Mouse (Mus musculus) midbrain, postnatal 0 days (tissue): ENCODE results near the gene Nphp4. TPM values are rescaled to one million over a fixed set of nuclear protein-coding genes. Genes with fewer than 3 reads are reported as not detected.

Source experiments
- ATAC-seq: fragments of 200-750 bp; cut with Nextera tagmentation; 2 replicates; pipeline ENCODE4 v1.8.0; 2017; ENCODE audit warnings: moderate number of reproducible peaks, mild to moderate bottlenecking, moderate TSS enrichment, moderate library complexity; ENCODE audit not compliant: low FRiP score
- DNase-seq: peaks from one replicate; pipeline ENCODE4 v3.0.0-alpha.2; 2015; ENCODE audit warnings: low spot score
- H3K27ac ChIP-seq: fragments of 300-500 bp; sonication (generic); 2 replicates; pipeline ENCODE4 v1.5.1; 2014; ENCODE audit warnings: low read depth, mild to moderate bottlenecking, low read length, mixed read lengths
- H3K27me3 ChIP-seq: fragments of 300-500 bp; sonication (generic); 2 replicates; pipeline ENCODE4 v1.6.1; 2014; ENCODE audit warnings: low read length, control low read depth, mixed read lengths; ENCODE audit not compliant: insufficient read depth
- H3K36me3 ChIP-seq: fragments of 300-500 bp; sonication (generic); 2 replicates; pipeline ENCODE4 v1.6.1; 2014; ENCODE audit warnings: low read length, control low read depth, mixed read lengths; ENCODE audit not compliant: insufficient read depth
- H3K4me1 ChIP-seq: fragments of 300-500 bp; sonication (generic); 2 replicates; pipeline ENCODE4 v1.6.1; 2014; ENCODE audit warnings: mild to moderate bottlenecking, control low read depth, antibody characterized with exemption, low read length, mixed read lengths; ENCODE audit not compliant: insufficient read depth
- H3K4me2 ChIP-seq: fragments of 300-500 bp; sonication (generic); 2 replicates; pipeline ENCODE4 v1.6.1; 2014; ENCODE audit warnings: low read depth, mild to moderate bottlenecking, low read length, mixed read lengths; ENCODE audit not compliant: poor library complexity, severe bottlenecking
- H3K4me3 ChIP-seq: fragments of 300-500 bp; sonication (generic); 2 replicates; pipeline ENCODE4 v1.5.1; 2014; ENCODE audit warnings: low read depth, mild to moderate bottlenecking, low read length, moderate library complexity
- H3K9ac ChIP-seq: fragments of 300-500 bp; sonication (generic); replicated peaks from 2 replicates; pipeline ENCODE4 v1.6.1; 2014; ENCODE audit warnings: mild to moderate bottlenecking, low read length, moderate library complexity, mixed read lengths; ENCODE audit not compliant: poor library complexity, severe bottlenecking
- H3K9me3 ChIP-seq: fragments of 300-500 bp; sonication (generic); 2 replicates; pipeline ENCODE4 v1.6.1; 2016; ENCODE audit warnings: low read length, control low read depth
- CTCF ChIP-seq: IDR thresholded peaks from 2 replicates; pipeline ENCODE4 v1.5.1; 2016; ENCODE audit warnings: antibody characterized with exemption, mild to moderate bottlenecking
- WGBS: fragments of 180-500 bp; shearing (Covaris S2); extraction: QIAGEN DNeasy Blood & Tissue Kit; methylation state at CpG from one replicate; pipeline ENCODE4 v1.1.7; 2014; 5-methylcytosine and 5-hydroxymethylcytosine counted together
- polyA plus RNA-seq: library from polyadenylated mRNA; unstranded; fragments of >200 nt; fragmentation: Nextera tagmentation; extraction: Ambion mirVana; gene quantifications from 2 replicates; pipeline ENCODE4 v1.2.1, GENCODE M21; 2015
- total RNA-seq: library from RNA; depleted of rRNA; stranded (reverse); fragments of >200 nt; gene quantifications from 2 replicates; pipeline ENCODE4 v1.2.3, GENCODE M21; 2014

Gene Nphp4
- total and polyA plus RNA-seq, 2 experiments from 2014 or later = 4.8 to 12.1 TPM

DNA sequence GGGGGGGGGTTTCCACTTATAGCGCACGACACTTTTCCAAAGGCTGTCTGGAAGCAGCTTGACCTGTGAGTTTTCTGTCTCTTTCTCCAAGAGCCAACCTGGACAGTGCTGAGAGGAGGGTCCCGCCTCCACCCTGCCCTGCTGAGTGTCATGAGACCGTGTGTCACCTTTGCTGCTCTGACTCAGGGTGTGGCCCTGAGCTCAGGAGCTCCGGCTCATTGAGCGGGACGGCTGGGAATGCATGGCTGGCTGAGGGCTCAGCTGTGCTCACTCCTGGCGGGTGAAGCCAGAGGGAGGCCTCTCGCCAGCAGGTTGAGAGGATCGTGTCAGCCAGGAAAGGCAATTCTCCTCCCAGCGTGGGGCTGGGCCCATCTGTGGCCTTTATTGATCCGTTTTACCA is 97.8 kb downstream of the Nphp4 start:
- Histone ChIP-seq H3K4me1 (peaks cover 1% of the 10 kb centered on the region; the same call in 1 of the 2 replicates), H3K4me2 (no peak overlapping the region), H3K27me3 (no peaks in the 10 kb centered on the region), H3K4me3 (no peak overlapping the region), H3K27ac (no peak overlapping the region), H3K9me3 (no peaks in the 10 kb centered on the region), H3K36me3 (no peaks in the 10 kb centered on the region), H3K9ac (no peak overlapping the region)
- TF ChIP-seq CTCF = no peak
- no peak for DNase-seq
- WGBS = 60% methylated on average over 12 of the region's 12 CpGs
- ATAC-seq = no peak

DNA sequence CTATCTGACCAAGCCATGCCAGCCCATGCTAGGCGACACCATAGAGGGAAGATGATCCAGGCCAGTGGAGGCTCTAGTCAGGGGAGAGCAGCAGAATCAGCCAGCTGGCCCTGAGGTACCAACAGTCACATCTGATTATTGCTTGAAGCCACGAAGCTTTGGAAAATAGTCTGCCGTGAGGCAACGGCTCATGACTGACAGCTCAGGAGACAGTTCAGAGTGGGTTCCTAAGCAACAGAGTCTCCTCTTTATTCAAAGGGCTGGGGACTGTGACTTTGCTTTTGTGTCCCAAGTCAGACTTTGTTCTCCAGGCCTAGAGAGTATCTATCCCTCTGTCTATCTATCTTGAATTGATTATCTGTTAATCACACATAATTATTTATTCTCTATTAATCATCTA is 100.3 kb downstream of the Nphp4 start:
- Histone ChIP-seq H3K4me1 (no peaks in the 10 kb centered on the region), H3K4me3 (no peak overlapping the region), H3K27ac (no peak overlapping the region), H3K9me3 (no peaks in the 10 kb centered on the region), H3K4me2 (no peak overlapping the region), H3K9ac (no peak overlapping the region), H3K27me3 (no peaks in the 10 kb centered on the region), H3K36me3 (no peaks in the 10 kb centered on the region)
- 24% methylated on average over 4 of the region's 4 CpGs for WGBS
- no peak for ATAC-seq
- no peak for DNase-seq
- TF ChIP-seq CTCF = no peak

DNA sequence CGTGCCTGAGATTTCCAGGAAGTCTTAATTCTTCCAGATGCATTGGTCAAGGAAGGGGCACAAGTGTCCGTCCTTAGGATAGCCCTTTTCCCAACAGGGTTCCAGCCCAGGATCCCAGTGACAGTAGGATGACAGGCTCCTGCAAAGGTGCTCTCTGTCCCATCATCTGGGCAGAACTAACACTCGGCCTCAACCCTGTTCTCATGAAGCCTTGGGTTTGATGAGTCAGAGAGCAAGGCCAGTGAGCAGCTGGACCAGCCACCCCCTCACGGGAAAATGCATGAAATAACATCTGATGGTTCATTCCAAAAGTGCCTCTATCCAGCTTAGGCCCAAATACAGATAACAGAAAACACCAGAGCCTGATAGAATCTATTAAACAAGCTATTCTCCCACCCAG is 103.5 kb downstream of the Nphp4 start:
- ATAC-seq (no peak), DNase-seq (no peak)
- no peak overlapping the region for H3K4me3 ChIP-seq
- H3K27ac ChIP-seq = no peak overlapping the region
- no peak for TF ChIP-seq CTCF
- H3K4me1 ChIP-seq = no peaks in the 10 kb centered on the region
- no peak overlapping the region for H3K9ac ChIP-seq
- H3K9me3 ChIP-seq = no peaks in the 10 kb centered on the region
- 85% methylated on average over 4 of the region's 4 CpGs for WGBS
- H3K4me2 ChIP-seq = no peak overlapping the region
- no peaks in the 10 kb centered on the region for H3K36me3 ChIP-seq
- no peaks in the 10 kb centered on the region for H3K27me3 ChIP-seq

DNA sequence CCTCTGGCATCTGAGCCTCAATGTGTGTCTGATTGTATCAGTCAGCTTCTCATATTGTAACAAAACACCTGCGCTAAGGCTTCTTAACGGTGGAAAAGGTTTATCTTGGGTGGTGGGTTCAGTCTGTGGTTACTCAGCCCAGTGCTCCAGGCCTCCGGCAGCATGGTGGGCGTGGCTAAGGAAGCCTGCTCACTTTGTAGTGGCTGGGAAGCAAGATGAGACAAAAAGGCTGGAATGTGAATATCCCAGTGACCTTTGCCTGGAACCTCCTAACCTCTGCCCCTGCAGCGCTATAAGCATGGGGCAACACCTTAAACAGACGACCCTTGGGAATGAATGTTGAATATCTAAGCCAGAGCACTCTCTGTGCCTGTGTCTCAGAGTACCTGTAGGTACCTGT is 105.7 kb downstream of the Nphp4 start:
- no peaks in the 10 kb centered on the region for H3K9me3 ChIP-seq
- WGBS = 36% methylated on average over 6 of the region's 6 CpGs
- H3K27ac ChIP-seq = no peak overlapping the region
- no peaks in the 10 kb centered on the region for H3K27me3 ChIP-seq
- no peak overlapping the region for H3K9ac ChIP-seq
- DNase-seq (no peak), ATAC-seq (no peak)
- H3K36me3 ChIP-seq = no peaks in the 10 kb centered on the region
- no peak overlapping the region for H3K4me3 ChIP-seq
- no peak overlapping the region for H3K4me2 ChIP-seq
- no peaks in the 10 kb centered on the region; the same call in 1 of the 2 replicates for H3K4me1 ChIP-seq
- no peak for TF ChIP-seq CTCF

DNA sequence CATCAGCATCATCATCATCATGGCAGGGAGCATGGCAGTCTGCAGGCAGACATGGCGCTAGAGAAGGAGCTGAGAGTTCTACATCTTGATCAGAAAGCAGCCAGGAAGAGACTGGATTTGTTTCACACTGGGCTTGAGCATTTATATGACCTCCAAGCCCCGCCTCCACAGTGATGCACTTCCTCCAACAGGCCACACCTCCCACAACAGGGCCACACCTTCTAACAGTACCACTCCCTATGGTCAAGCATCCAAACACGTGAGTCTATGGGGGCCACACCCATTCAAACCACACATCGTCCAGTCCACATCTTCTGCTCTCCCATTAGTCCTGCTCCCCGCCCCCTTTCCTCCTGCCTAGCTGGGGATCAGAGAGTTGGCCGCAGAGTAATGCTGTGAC is 107.1 kb downstream of the Nphp4 start:
- WGBS = 64% methylated on average over 6 of the region's 6 CpGs
- no peak overlapping the region for H3K9ac ChIP-seq
- no peak overlapping the region for H3K4me2 ChIP-seq
- no peaks in the 10 kb centered on the region for H3K9me3 ChIP-seq
- TF ChIP-seq CTCF = no peak
- no peaks in the 10 kb centered on the region for H3K27me3 ChIP-seq
- ATAC-seq (no peak), DNase-seq (no peak)
- no peaks in the 10 kb centered on the region for H3K36me3 ChIP-seq
- H3K4me1 ChIP-seq = no peaks in the 10 kb centered on the region; the same call in 1 of the 2 replicates
- no peak overlapping the region for H3K4me3 ChIP-seq
- no peak overlapping the region for H3K27ac ChIP-seq

DNA sequence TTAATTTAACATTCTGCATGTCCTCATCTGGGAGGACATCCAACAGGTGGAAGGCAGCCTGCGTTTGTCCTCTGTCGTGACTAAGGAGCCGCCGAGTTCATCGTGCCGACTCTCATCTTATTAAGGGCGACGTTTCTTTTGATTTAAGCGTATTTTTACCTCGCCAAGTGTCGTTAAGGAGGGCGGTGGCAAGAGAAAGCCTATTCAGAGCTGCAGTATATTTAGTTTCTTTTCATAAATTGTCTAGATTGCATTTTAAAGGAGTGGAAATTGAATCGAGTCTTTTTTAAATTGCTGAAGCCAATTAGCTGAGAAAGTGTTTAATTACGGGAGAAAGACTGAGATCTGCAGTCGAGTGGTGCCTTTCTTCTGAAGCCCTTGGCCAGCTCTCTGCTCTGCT is 109.0 kb downstream of the Nphp4 start:
- WGBS = 58% methylated on average over 15 of the region's 15 CpGs
- H3K9me3 ChIP-seq = no peaks in the 10 kb centered on the region

More for the DNA sequence above, 109.0 kb downstream of the Nphp4 start:
- no peaks in the 10 kb centered on the region; the same call in 1 of the 2 replicates for H3K4me1 ChIP-seq
- no peak for ATAC-seq
- H3K4me2 ChIP-seq = no peak overlapping the region
- no peak for TF ChIP-seq CTCF
- H3K9ac ChIP-seq = no peak overlapping the region
- no peak for DNase-seq
- H3K4me3 ChIP-seq = no peak overlapping the region
- H3K27ac ChIP-seq = no peak overlapping the region
- no peaks in the 10 kb centered on the region for H3K27me3 ChIP-seq
- H3K36me3 ChIP-seq = no peaks in the 10 kb centered on the region
